Mouse (Mus musculus): ENCODE measurements at regions not wholly inside any gene's neighbourhood (a gene's known extent, or its start where the extent isn't known, plus 50 kb on each side); places are given as distances from the start of the nearest gene placed in this dataset.

GRCm38 (mm10) chr13:16459743-16460142 is 448.1 kb downstream of the Inhba start:
- no peak for TF ChIP-seq POLR2A (IDR thresholded peaks at IDR 0.05; ENCODE audit: insufficient read length, low read depth)
- no peak for TF ChIP-seq E2F4 (IDR thresholded peaks at IDR 0.05; ENCODE audit: insufficient read depth)
- no peak for TF ChIP-seq TCF12 (IDR thresholded peaks at IDR 0.05; ENCODE audit: insufficient read depth, poor library complexity, severe bottlenecking)
- no peak for TF ChIP-seq MAX (IDR thresholded peaks at IDR 0.05; ENCODE audit: low read depth)
- no peak for TF ChIP-seq SRF (IDR thresholded peaks at IDR 0.05; ENCODE audit: control insufficient read depth, insufficient read length, low read depth)
- TF ChIP-seq POLR2AphosphoS2 (IDR thresholded peaks at IDR 0.05; ENCODE audit: insufficient read length, low read depth), result no peak
- no peak for TF ChIP-seq CEBPB (IDR thresholded peaks at IDR 0.05; ENCODE audit: insufficient read depth, poor library complexity, severe bottlenecking)
- TF ChIP-seq MYOG (IDR thresholded peaks at IDR 0.05; ENCODE audit: control insufficient read depth in 1 of 3, insufficient read depth in 1 of 3, insufficient read length in 2 of 3, low read depth in 2 of 3), result no peak
- no peak for TF ChIP-seq MYOD1 (IDR thresholded peaks at IDR 0.05; ENCODE audit: control insufficient read depth in 1 of 3, insufficient read length in 2 of 3, low read depth in 2 of 3)
- no peak for TF ChIP-seq USF1 (IDR thresholded peaks at IDR 0.05; ENCODE audit: low read depth)
